In the genomic region with DNA sequence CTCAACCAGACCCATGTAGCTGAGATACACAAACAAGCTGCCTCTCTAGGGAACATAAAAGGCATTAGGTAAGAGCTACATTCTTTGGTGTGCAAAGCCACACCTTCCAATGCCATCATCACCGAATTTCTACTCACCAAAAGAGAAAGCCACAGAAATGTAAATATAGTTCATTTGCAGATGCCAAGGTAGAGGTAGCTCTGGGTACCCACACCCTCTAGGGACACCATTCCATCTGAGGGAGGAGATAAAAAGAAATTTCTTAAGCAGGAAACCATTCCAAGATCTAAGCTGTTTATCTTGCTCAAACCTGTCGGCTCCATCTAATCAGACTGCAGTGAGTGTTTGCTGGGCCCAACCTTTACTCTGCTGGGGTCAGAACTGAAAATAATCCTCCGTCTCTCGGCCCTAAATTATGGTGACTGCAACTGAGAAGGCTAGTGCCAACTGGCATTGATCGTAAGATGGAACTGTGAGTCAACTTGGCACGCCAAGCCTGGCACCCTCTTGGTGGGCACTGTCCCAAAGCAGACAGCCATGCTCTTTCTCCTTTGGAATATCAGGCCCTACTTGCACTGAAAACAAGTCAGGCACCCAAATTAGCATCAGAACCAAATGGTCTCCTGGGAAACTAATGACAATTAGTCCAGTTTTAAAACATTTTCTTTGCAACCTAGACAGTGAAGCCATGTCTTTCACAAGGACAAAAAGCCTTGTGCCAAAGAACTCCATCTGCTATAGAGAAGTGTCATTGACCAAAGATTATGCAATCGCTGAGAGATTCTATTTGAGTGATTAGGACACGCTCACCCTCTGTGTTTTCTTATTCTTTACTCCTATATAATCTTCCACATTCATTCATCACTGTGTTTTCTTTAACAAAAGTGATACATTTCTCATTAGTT, we compare ENCODE assay signal across 10 mouse cellular contexts.
DNase-seq lines count a peak whose midpoint lies in the region; ATAC-seq and TF ChIP-seq lines count a peak whose summit lies in the region.
"Had no signal": no experiment of that assay in that cellular context is flagged by ENCODE, and none has a peak within 500 bp of the region (broad histone marks: within the 10 kb centered on the region; RNA-seq: fewer than 3 reads in every experiment).

No protein-coding gene starts in this region.

- H3K4me1 ChIP-seq in hindbrain, embryonic 14.5 days (replicated peaks; ENCODE audit: control insufficient read depth, insufficient read depth, low read length), result no peaks in the 10 kb centered on the region
- no peaks in the 10 kb centered on the region for H3K4me1 ChIP-seq in hindbrain, embryonic 10.5 days (replicated peaks)
- H3K4me1 ChIP-seq: embryonic facial prominence, embryonic 15.5 days; liver, embryonic 13.5 days had no signal

- no peak for TF ChIP-seq CTCF in gastrocnemius, adult 2 months (IDR thresholded peaks at IDR 0.05)
- no peak for TF ChIP-seq CTCF in left cerebral cortex, adult 2 months (IDR thresholded peaks at IDR 0.05)

- no peak overlapping the region for H3K27ac ChIP-seq in hindbrain, embryonic 14.5 days
- H3K27ac ChIP-seq in hindbrain, embryonic 10.5 days, result no peak overlapping the region
- H3K27ac ChIP-seq in gastrocnemius, adult 2 months, result peak overlapping the region; percentile 63; the same call in 1 of the 2 replicates
- no peak overlapping the region for H3K27ac ChIP-seq in left cerebral cortex, adult 2 months
- H3K27ac ChIP-seq: embryonic facial prominence, embryonic 15.5 days; liver, embryonic 13.5 days had no signal

- H3K4me2 ChIP-seq in hindbrain, embryonic 14.5 days (replicated peaks), result no peak overlapping the region
- H3K4me2 ChIP-seq: embryonic facial prominence, embryonic 15.5 days; liver, embryonic 13.5 days had no signal

- no peaks in the 10 kb centered on the region for H3K9me3 ChIP-seq in hindbrain, embryonic 14.5 days (ENCODE audit: control insufficient read depth, low read length)
- H3K9me3 ChIP-seq in hindbrain, embryonic 10.5 days, result no peaks in the 10 kb centered on the region
- H3K9me3 ChIP-seq: embryonic facial prominence, embryonic 15.5 days; liver, embryonic 13.5 days had no signal

- 66% methylated on average over 8 of the region's 8 CpGs for WGBS in hindbrain, embryonic 14.5 days
- 82% methylated on average over 8 of the region's 8 CpGs for WGBS in hindbrain, embryonic 10.5 days

- H3K9ac ChIP-seq in hindbrain, embryonic 14.5 days, result no peak overlapping the region
- H3K9ac ChIP-seq: embryonic facial prominence, embryonic 15.5 days; liver, embryonic 13.5 days had no signal

- no peak overlapping the region for H3K4me3 ChIP-seq in hindbrain, embryonic 14.5 days (replicated peaks; ENCODE audit: low read length)
- no peak overlapping the region for H3K4me3 ChIP-seq in hindbrain, embryonic 10.5 days
- no peak overlapping the region; the same call in 1 of the 2 replicates for H3K4me3 ChIP-seq in gastrocnemius, adult 2 months
- H3K4me3 ChIP-seq in left cerebral cortex, adult 2 months, result no peak overlapping the region
- H3K4me3 ChIP-seq: embryonic facial prominence, embryonic 15.5 days; liver, embryonic 13.5 days had no signal

- no peaks in the 10 kb centered on the region for H3K27me3 ChIP-seq in hindbrain, embryonic 14.5 days (ENCODE audit: control insufficient read depth, insufficient read depth, low read length)
- no peaks in the 10 kb centered on the region for H3K27me3 ChIP-seq in hindbrain, embryonic 10.5 days (ENCODE audit: insufficient read depth, poor library complexity, severe bottlenecking)
- H3K27me3 ChIP-seq: embryonic facial prominence, embryonic 15.5 days; liver, embryonic 13.5 days had no signal

- intact Hi-C loops in gastrocnemius, adult 2 months (cut with DNase I), result loop anchor here (5.0 kb wide), 1 partner anchor 68 kb away; the partner anchor contains the start of gene Mbip
- intact Hi-C loops in left cerebral cortex, adult 2 months (cut with DNase I), result no loop called here

- no peaks in the 10 kb centered on the region for H3K36me3 ChIP-seq in hindbrain, embryonic 14.5 days (replicated peaks; ENCODE audit: control insufficient read depth, insufficient read depth)
- no peaks in the 10 kb centered on the region for H3K36me3 ChIP-seq in hindbrain, embryonic 10.5 days
- H3K36me3 ChIP-seq: embryonic facial prominence, embryonic 15.5 days; liver, embryonic 13.5 days had no signal

- no peak for DNase-seq in hindbrain, embryonic 14.5 days (ENCODE audit: low spot score)
- DNase-seq in hindbrain, embryonic 10.5 days (ENCODE audit: low spot score), result no peak
- peak; percentile 32 for DNase-seq in brain, embryonic 18.5 days (ENCODE audit: low read depth, low spot score)
- peak; percentile 85 for DNase-seq in gastrocnemius, adult 2 months
- DNase-seq in left cerebral cortex, adult 2 months (ENCODE audit: extremely low spot score in 1 of 2, low spot score in 2 of 2), result peak; percentile 13 to 20
- DNase-seq in right cerebral cortex, postnatal 25 days, result peak; percentile 8
- no peak for DNase-seq in spleen, postnatal 4 days (ENCODE audit: low spot score in 2 of 2)
- no peak for DNase-seq in thymus, postnatal 25 days
- DNase-seq: liver, embryonic 13.5 days had no signal

- ATAC-seq in hindbrain, embryonic 14.5 days (ENCODE audit: low FRiP score), result peak; percentile 88; the same call in 1 of the 2 replicates

Comparison
In these comparisons a context has a peak if more than half of its experiments do, and no peak if none do; other contexts are left out.
1. DNase-seq: peak in brain, embryonic 18.5 days (single experiment), gastrocnemius, adult 2 months (single experiment), left cerebral cortex, adult 2 months (2 of 2) and right cerebral cortex, postnatal 25 days (single experiment); none in hindbrain, embryonic 14.5 days (single experiment), hindbrain, embryonic 10.5 days (single experiment), spleen, postnatal 4 days (0 of 2) and thymus, postnatal 25 days (single experiment).